Mouse (Mus musculus) kidney, adult 2 months (tissue): ENCODE data around the gene Tmem74b.

Experiments used
- CTCF ChIP-seq: fragments of 200-500 bp; conservative IDR thresholded peaks from 2 replicates; pipeline ENCODE4 v1.5.1; 2011; ENCODE audit warnings: low read depth, mild to moderate bottlenecking, control low read depth, low read length, moderate library complexity, mixed read lengths; ENCODE audit not compliant: insufficient read depth, insufficient read length
- POLR2A ChIP-seq: fragments of 200-500 bp; IDR thresholded peaks from one replicate; pipeline ENCODE4 v1.6.1; 2011; ENCODE audit warnings: low read depth, low read length, control low read depth

GRCm38 (mm10) chr2:151757451-151757850 lies 55.6 kb downstream of the Tmem74b start:
- TF ChIP-seq CTCF = no peak
- no peak for TF ChIP-seq POLR2A
